Mouse (Mus musculus) midbrain, embryonic 11.5 days (tissue): ENCODE measurements around the gene Vps53. TPM values are rescaled to one million over a fixed set of nuclear protein-coding genes. Genes with fewer than 3 reads are reported as not detected.
"Not testable (repeated sequence)": the region's sequence is repeated elsewhere in the genome, so short reads cannot be mapped to it uniquely, and the experiment has no call there.

ENCODE experiments used
- ATAC-seq: fragments of 200-750 bp; cut with Nextera tagmentation; 2 replicates; pipeline ENCODE4 v1.8.0; 2017; ENCODE audit warnings: moderate TSS enrichment, moderate library complexity; ENCODE audit not compliant: low FRiP score
- DNase-seq: peaks from one replicate; pipeline ENCODE4 v3.0.0; 2015; ENCODE audit warnings: low spot score; ENCODE audit errors: missing footprints
- H3K27ac ChIP-seq: fragments of 300-500 bp; sonication (generic); 2 replicates; pipeline ENCODE4 v1.5.1; 2014; ENCODE audit warnings: low read depth, low read length
- H3K27me3 ChIP-seq: fragments of 300-500 bp; sonication (generic); 2 replicates; pipeline ENCODE4 v1.6.1; 2014; ENCODE audit warnings: mild to moderate bottlenecking, low read length, moderate library complexity, mixed read lengths; ENCODE audit not compliant: control insufficient read depth, insufficient read depth
- H3K36me3 ChIP-seq: fragments of 300-500 bp; sonication (generic); 2 replicates; pipeline ENCODE4 v1.6.1; 2014; ENCODE audit warnings: mild to moderate bottlenecking, low read length, moderate library complexity, mixed read lengths; ENCODE audit not compliant: control insufficient read depth, insufficient read depth
- H3K4me1 ChIP-seq: fragments of 300-500 bp; sonication (generic); 2 replicates; pipeline ENCODE4 v1.6.1; 2014; ENCODE audit warnings: low read length; ENCODE audit not compliant: control insufficient read depth, insufficient read depth
- H3K4me2 ChIP-seq: fragments of 300-500 bp; sonication (generic); 2 replicates; pipeline ENCODE4 v1.6.1; 2014; ENCODE audit warnings: mild to moderate bottlenecking, moderate library complexity
- H3K4me3 ChIP-seq: fragments of 300-500 bp; sonication (generic); 2 replicates; pipeline ENCODE4 v1.5.1; 2014; ENCODE audit warnings: low read depth, low read length
- H3K9ac ChIP-seq: fragments of 300-500 bp; sonication (generic); 2 replicates; pipeline ENCODE4 v1.6.1; 2014; ENCODE audit warnings: low read length
- H3K9me3 ChIP-seq: fragments of 300-500 bp; sonication (generic); 2 replicates; pipeline ENCODE4 v1.6.1; 2016; ENCODE audit warnings: low read length; ENCODE audit not compliant: control insufficient read depth
- WGBS: fragments of 180-500 bp; shearing (Covaris S2); extraction: QIAGEN DNeasy Blood & Tissue Kit; methylation state at CpG from one replicate; pipeline ENCODE4 v1.1.7; 2014; 5-methylcytosine and 5-hydroxymethylcytosine counted together
- polyA plus RNA-seq: library from polyadenylated mRNA; unstranded; fragments of >200 nt; fragmentation: Nextera tagmentation; extraction: Ambion mirVana; gene quantifications from 2 replicates; pipeline ENCODE4 v1.2.1, GENCODE M21; 2014

Gene Vps53
- 44.2 and 47.4 TPM in 2 replicates for polyA plus RNA-seq

- Histone ChIP-seq H3K27ac (no peak within 1 kb of the TSS), H3K4me3 (peak within 1 kb of the TSS; percentile 86), H3K36me3 (no peaks in the 10 kb centered on the region), H3K4me2 (peak within 1 kb of the TSS; percentile 93), H3K27me3 (no peaks in the 10 kb centered on the region), H3K9ac (peak within 1 kb of the TSS; percentile 79), H3K4me1 (peaks cover 9% of the 10 kb centered on the region), H3K9me3 (no peaks in the 10 kb centered on the region)
- DNase-seq, result peak; percentile 98
- peak; percentile 86 for ATAC-seq
- WGBS, result under 1% methylated on average over 37 of the region's 37 CpGs
Measured at GRCm38 (mm10) chr11:76179495-76180145, at the start of gene Vps53, which contains the start of gene Fam57a. Gene Vps53 (minus strand): TSS chr11:76179647. Gene Fam57a (plus strand): TSS chr11:76179671.

DNA sequence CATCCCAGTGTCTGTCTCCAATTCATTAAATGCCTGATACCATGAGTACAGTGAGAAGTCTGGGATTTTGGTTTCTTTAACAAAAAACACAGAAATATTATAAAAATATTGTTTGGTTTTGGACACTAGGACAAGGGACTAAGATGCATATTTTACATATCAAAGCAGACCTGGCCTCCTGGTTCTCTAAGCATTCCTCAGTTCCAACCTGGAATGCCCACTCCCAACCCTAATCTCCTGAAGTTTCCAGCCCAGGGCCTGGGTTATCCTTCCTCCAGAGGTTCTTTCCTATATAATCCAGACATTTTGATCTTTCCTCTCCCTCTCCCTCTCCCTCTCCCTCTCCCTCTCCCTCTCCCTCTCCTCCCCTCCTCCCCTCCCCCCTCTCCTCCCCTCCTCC lies 45.6 kb upstream of the Vps53 start:
- H3K4me1 ChIP-seq, result no peaks in the 10 kb centered on the region
- no peak overlapping the region for H3K9ac ChIP-seq
- 0 out of 2 replicates have a peak, but pooled peaks cover 5% of the 10 kb centered on the region for H3K36me3 ChIP-seq
- no peaks in the 10 kb centered on the region for H3K9me3 ChIP-seq
- H3K27ac ChIP-seq, result no peak overlapping the region
- DNase-seq, result no peak
- no peak overlapping the region for H3K4me2 ChIP-seq
- no peak overlapping the region for H3K4me3 ChIP-seq
- no peaks in the 10 kb centered on the region for H3K27me3 ChIP-seq
- ATAC-seq, result no peak

- no peaks in the 10 kb centered on the region for H3K27me3 ChIP-seq
- H3K36me3 ChIP-seq, result 0 out of 2 replicates have a peak, but pooled peaks cover 5% of the 10 kb centered on the region
- H3K4me2 ChIP-seq, result no peak overlapping the region
- WGBS, result 90% methylated on average over 5 of the region's 5 CpGs
- H3K27ac ChIP-seq, result no peak overlapping the region
- H3K9me3 ChIP-seq, result no peaks in the 10 kb centered on the region
- H3K4me1 ChIP-seq, result no peaks in the 10 kb centered on the region
- H3K4me3 ChIP-seq, result no peak overlapping the region
- H3K9ac ChIP-seq, result no peak overlapping the region
- ATAC-seq, result no peak
- no peak for DNase-seq
Measured at GRCm38 (mm10) chr11:76224631-76225030, 45.2 kb upstream of the Vps53 start.

- DNase-seq (peak; percentile 100), ATAC-seq (peak; percentile 99)
- Histone ChIP-seq H3K9me3 (no peaks in the 10 kb centered on the region), H3K27ac (peak within 1 kb of the TSS; percentile 54), H3K27me3 (no peaks in the 10 kb centered on the region), H3K4me2 (peak within 1 kb of the TSS; percentile 78), H3K4me1 (peaks cover 5% of the 10 kb centered on the region; the same call in 1 of the 2 replicates), H3K4me3 (peak within 1 kb of the TSS; percentile 85), H3K36me3 (peaks cover 15% of the 10 kb centered on the region), H3K9ac (peak within 1 kb of the TSS; percentile 97)
- WGBS, result under 1% methylated on average over 35 of the region's 35 CpGs
Measured at GRCm38 (mm10) chr11:76217390-76217800, 37.9 kb upstream of the Vps53 start, which contains the start of the genes Dbil5 and Gemin4. Gene Dbil5 (plus strand): TSS chr11:76217608. Gene Gemin4 (minus strand): TSS chr11:76217664.

- Histone ChIP-seq H3K4me1 (peaks cover 5% of the 10 kb centered on the region; the same call in 1 of the 2 replicates), H3K27ac (peak overlapping the region; percentile 54), H3K4me2 (peak overlapping the region; percentile 78), H3K9me3 (no peaks in the 10 kb centered on the region), H3K27me3 (no peaks in the 10 kb centered on the region), H3K4me3 (peak overlapping the region; percentile 85), H3K36me3 (peaks cover 18% of the 10 kb centered on the region), H3K9ac (peak overlapping the region; percentile 97)
- WGBS, result 6% methylated on average over 33 of the region's 33 CpGs
- DNase-seq (no peak), ATAC-seq (peak; percentile 24; the same call in 1 of the 2 replicates)
Measured at GRCm38 (mm10) chr11:76216681-76217389, 37.4 kb upstream of the Vps53 start.

DNA sequence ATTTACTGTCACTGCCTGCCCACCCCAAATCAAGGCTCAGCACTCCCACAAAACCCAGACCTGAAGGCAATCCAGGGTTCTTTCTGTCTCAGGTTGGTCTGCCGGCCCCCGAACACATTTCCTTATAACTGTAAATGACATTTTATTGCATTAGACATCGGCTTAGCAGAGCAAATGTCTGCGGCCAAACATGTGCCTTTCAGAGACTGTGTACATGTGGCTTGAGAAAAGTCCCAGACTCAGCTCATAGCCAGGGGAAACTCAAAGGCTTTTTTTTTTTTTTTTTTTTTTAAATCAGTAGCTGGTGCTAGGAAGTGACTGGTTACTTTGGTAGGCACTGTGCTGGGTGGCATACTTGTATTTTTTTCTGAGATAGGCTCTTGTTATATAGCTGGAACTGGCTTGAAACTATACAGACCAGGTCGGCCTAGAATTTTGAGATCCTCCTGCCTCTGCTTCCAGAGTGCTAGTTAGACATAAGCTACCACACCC lies 36.6 kb upstream of the Vps53 start:
- Histone ChIP-seq H3K27me3 (no peaks in the 10 kb centered on the region), H3K4me3 (peak overlapping the region; percentile 85; the same call in 1 of the 2 replicates), H3K27ac (no peak overlapping the region), H3K4me1 (peaks cover 5% of the 10 kb centered on the region; the same call in 1 of the 2 replicates), H3K9me3 (no peaks in the 10 kb centered on the region), H3K9ac (peak overlapping the region; percentile 97; the same call in 1 of the 2 replicates), H3K4me2 (peak overlapping the region; percentile 78; the same call in 1 of the 2 replicates), H3K36me3 (peaks cover 15% of the 10 kb centered on the region)
- DNase-seq (no peak), ATAC-seq (no peak)
- WGBS, result 96% methylated on average over 5 of the region's 5 CpGs

GRCm38 (mm10) chr11:76215011-76215410 lies 35.6 kb upstream of the Vps53 start:
- DNase-seq (no peak), ATAC-seq (no peak)
- WGBS, result 91% methylated on average over 2 of the region's 2 CpGs
- Histone ChIP-seq H3K27ac (no peak overlapping the region), H3K4me3 (no peak overlapping the region), H3K27me3 (no peaks in the 10 kb centered on the region), H3K9ac (no peak overlapping the region), H3K36me3 (peaks cover 19% of the 10 kb centered on the region), H3K4me1 (peaks cover 5% of the 10 kb centered on the region; the same call in 1 of the 2 replicates), H3K4me2 (no peak overlapping the region), H3K9me3 (no peaks in the 10 kb centered on the region)

DNA sequence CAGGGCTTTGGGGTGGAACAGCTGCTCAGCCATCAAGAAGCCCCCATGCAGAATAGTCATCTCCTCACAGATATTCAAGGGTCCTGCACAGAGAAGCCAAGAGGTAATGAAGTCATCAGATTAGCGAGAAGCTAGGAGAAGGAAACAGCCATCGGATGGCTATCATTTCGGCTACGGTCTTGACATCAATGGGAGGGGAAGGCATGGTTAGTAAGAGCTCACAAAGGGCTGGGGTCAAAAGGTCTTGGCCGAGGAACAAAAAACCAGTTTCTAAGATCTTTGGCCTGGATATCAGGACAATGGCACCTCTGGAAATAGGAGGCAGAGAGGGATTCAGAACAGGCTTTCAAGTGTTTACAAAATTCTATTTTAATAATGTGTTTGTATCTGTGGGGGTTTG lies 34.4 kb upstream of the Vps53 start:
- Histone ChIP-seq H3K9ac (no peak overlapping the region), H3K27me3 (no peaks in the 10 kb centered on the region), H3K36me3 (peaks cover 19% of the 10 kb centered on the region), H3K27ac (no peak overlapping the region), H3K4me2 (no peak overlapping the region), H3K4me3 (no peak overlapping the region), H3K9me3 (no peaks in the 10 kb centered on the region), H3K4me1 (peaks cover 5% of the 10 kb centered on the region; the same call in 1 of the 2 replicates)
- 18% methylated on average over 5 of the region's 5 CpGs for WGBS
- no peak for ATAC-seq
- no peak for DNase-seq

DNA sequence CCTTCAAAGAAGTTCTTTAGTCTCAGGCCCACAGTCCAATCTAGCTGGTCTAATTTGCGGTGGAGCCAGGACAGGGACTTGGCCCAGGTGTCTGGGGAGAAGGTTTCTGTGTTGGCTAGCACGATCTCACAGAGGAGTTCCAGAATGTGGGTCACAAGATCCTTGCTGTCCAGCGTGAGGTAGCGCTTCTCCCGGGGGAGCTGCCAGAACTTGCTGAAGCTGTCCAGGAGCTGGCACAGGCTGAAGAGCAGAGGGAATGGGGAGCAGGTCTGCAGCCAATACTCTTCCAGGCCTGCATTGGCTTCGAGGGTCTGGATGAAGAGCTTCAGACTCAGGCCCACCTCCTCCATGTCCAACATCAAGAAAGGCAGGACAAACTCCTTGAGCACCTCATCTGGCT lies 32.1 kb upstream of the Vps53 start:
- not testable (repeated sequence) for DNase-seq, H3K4me2 ChIP-seq, H3K9me3 ChIP-seq, ATAC-seq, H3K27ac ChIP-seq, H3K4me1 ChIP-seq, H3K27me3 ChIP-seq, H3K9ac ChIP-seq, H3K4me3 ChIP-seq
- H3K36me3 ChIP-seq, result peaks cover 23% of the 10 kb centered on the region
- WGBS, result 97% methylated on average over 4 of the region's 6 CpGs
